Mouse (Mus musculus): Measurements from ENCODE around the gene Ak3. TPM values are rescaled to one million over a fixed set of nuclear protein-coding genes. Genes with fewer than 3 reads are reported as not detected.
A peak's percentile ranks its signal among the peaks of the same experiment; 100 is the strongest.

Ak3 gene
- polyA plus RNA-seq, 1 experiment, result 18.4 TPM

GRCm38 (mm10) chr19:28990194-28990589 lies 57.6 kb downstream of the Ak3 start, which contains the start of gene Cdc37l1:
Gene Cdc37l1, plus strand, starts transcription at chr19:28990352.
- Histone ChIP-seq H3K4me3 (ENCODE audit: extremely low read depth, insufficient read depth, insufficient read length) (peak within 1 kb of the TSS; percentile 80), H3K27ac (ENCODE audit: insufficient read depth, low read length) (peak within 1 kb of the TSS; percentile 75), H3K4me1 (ENCODE audit: control insufficient read depth, insufficient read depth, insufficient read length) (peaks cover 7% of the 10 kb centered on the region; the same call in 1 of the 2 replicates), H3K36me3 (ENCODE audit: control insufficient read depth, insufficient read depth, low read length) (peaks cover 5% of the 10 kb centered on the region), H3K27me3 (ENCODE audit: control insufficient read depth, insufficient read depth, low read length) (no peaks in the 10 kb centered on the region)
- WGBS, result 0% methylated on average over 37 of the region's 37 CpGs
- TF ChIP-seq CTCF (IDR thresholded peaks at IDR 0.05; ENCODE audit: extremely low read depth, insufficient read depth, insufficient read length, insufficient replicate concordance) (no peak), POLR2A (IDR thresholded peaks at IDR 0.05; ENCODE audit: low read depth, low read length) (peak; percentile 82)
- peak; percentile 82 to 98 for DNase-seq (ENCODE audit: low read depth in 1 of 2, low spot score in 2 of 2)

GRCm38 (mm10) chr19:28989515-28989914 lies 58.2 kb downstream of the Ak3 start:
- Histone ChIP-seq H3K4me3 (ENCODE audit: extremely low read depth, insufficient read depth, insufficient read length) (peak overlapping the region; percentile 80), H3K27ac (ENCODE audit: insufficient read depth, low read length) (no peak overlapping the region), H3K4me1 (ENCODE audit: control insufficient read depth, insufficient read depth, insufficient read length) (peaks cover 7% of the 10 kb centered on the region; the same call in 1 of the 2 replicates), H3K36me3 (ENCODE audit: control insufficient read depth, insufficient read depth, low read length) (peaks cover under 1% of the 10 kb centered on the region; the same call in 1 of the 2 replicates), H3K27me3 (ENCODE audit: control insufficient read depth, insufficient read depth, low read length) (no peaks in the 10 kb centered on the region)
- DNase-seq (ENCODE audit: low read depth in 1 of 2, low spot score in 2 of 2), result no peak
- 46% methylated on average over 8 of the region's 8 CpGs for WGBS
- no peak for TF ChIP-seq POLR2A (IDR thresholded peaks at IDR 0.05; ENCODE audit: low read depth, low read length)
- no peak for TF ChIP-seq CTCF (IDR thresholded peaks at IDR 0.05; ENCODE audit: extremely low read depth, insufficient read depth, insufficient read length, insufficient replicate concordance)

- DNase-seq (ENCODE audit: low read depth in 1 of 2, low spot score in 2 of 2), result no peak
- H3K4me1 ChIP-seq (ENCODE audit: control insufficient read depth, insufficient read depth, insufficient read length), result no peaks in the 10 kb centered on the region
- TF ChIP-seq CTCF (IDR thresholded peaks at IDR 0.05; ENCODE audit: extremely low read depth, insufficient read depth, insufficient read length, insufficient replicate concordance), result no peak
- no peak for TF ChIP-seq POLR2A (IDR thresholded peaks at IDR 0.05; ENCODE audit: low read depth, low read length)
- no peak overlapping the region for H3K27ac ChIP-seq (ENCODE audit: insufficient read depth, low read length)
- no peaks in the 10 kb centered on the region for H3K36me3 ChIP-seq (ENCODE audit: control insufficient read depth, insufficient read depth, low read length)
- 82% methylated on average over 7 of the region's 7 CpGs for WGBS
- H3K27me3 ChIP-seq (ENCODE audit: control insufficient read depth, insufficient read depth, low read length), result no peaks in the 10 kb centered on the region
- no peak overlapping the region for H3K4me3 ChIP-seq (ENCODE audit: extremely low read depth, insufficient read depth, insufficient read length)
Observed at GRCm38 (mm10) chr19:28982617-28983016, 65.1 kb downstream of the Ak3 start.

GRCm38 (mm10) chr19:28974862-28975611 lies 72.7 kb downstream of the Ak3 start:
- Histone ChIP-seq H3K36me3 (ENCODE audit: control insufficient read depth, insufficient read depth, low read length) (peaks cover 1% of the 10 kb centered on the region; the same call in 1 of the 2 replicates), H3K27ac (ENCODE audit: insufficient read depth, low read length) (no peak overlapping the region), H3K27me3 (ENCODE audit: control insufficient read depth, insufficient read depth, low read length) (no peaks in the 10 kb centered on the region), H3K4me3 (ENCODE audit: extremely low read depth, insufficient read depth, insufficient read length) (peak overlapping the region; percentile 33; the same call in 1 of the 2 replicates), H3K4me1 (ENCODE audit: control insufficient read depth, insufficient read depth, insufficient read length) (no peaks in the 10 kb centered on the region)
- peak in 1 of 2 experiments; percentile 77 for DNase-seq (ENCODE audit: low read depth in 1 of 2, low spot score in 2 of 2)
- TF ChIP-seq CTCF (IDR thresholded peaks at IDR 0.05; ENCODE audit: extremely low read depth, insufficient read depth, insufficient read length, insufficient replicate concordance) (peak; percentile 88), POLR2A (IDR thresholded peaks at IDR 0.05; ENCODE audit: low read depth, low read length) (no peak)
- WGBS, result 37% methylated on average over 35 of the region's 35 CpGs

Other genes starting within 250 kb of the Ak3 start
- 0.12 and 0.18 TPM in 2 replicates for gene Slc1a1, start 212.9 kb downstream of the Ak3 start, polyA plus RNA-seq (2012; rRNA removed)
- gene Plpp6, start 84.0 kb downstream of the Ak3 start, polyA plus RNA-seq (2012; rRNA removed), result 6.6 and 8.7 TPM in 2 replicates
- 0.09 TPM in 1 of 2 replicates, not detected in the other for gene 4430402I18Rik, start 80.2 kb downstream of the Ak3 start, polyA plus RNA-seq (2012; rRNA removed)
- gene Cdc37l1, start 57.6 kb downstream of the Ak3 start, polyA plus RNA-seq (2012; rRNA removed), result 6.6 and 7.3 TPM in 2 replicates
- gene Rcl1, start 53.4 kb upstream of the Ak3 start, polyA plus RNA-seq (2012; rRNA removed), result 12.7 and 16.0 TPM in 2 replicates
- 7.7 and 8.7 TPM in 2 replicates for gene Jak2, start 203.9 kb upstream of the Ak3 start, polyA plus RNA-seq (2012; rRNA removed)